Mouse (Mus musculus): ENCODE measurements around the gene Tmem123. TPM values are rescaled to one million over a fixed set of nuclear protein-coding genes. Genes with fewer than 3 reads are reported as not detected.

Gene Tmem123
- polyA plus RNA-seq, 1 experiment from 2014 or later: 95.8 TPM

DNA sequence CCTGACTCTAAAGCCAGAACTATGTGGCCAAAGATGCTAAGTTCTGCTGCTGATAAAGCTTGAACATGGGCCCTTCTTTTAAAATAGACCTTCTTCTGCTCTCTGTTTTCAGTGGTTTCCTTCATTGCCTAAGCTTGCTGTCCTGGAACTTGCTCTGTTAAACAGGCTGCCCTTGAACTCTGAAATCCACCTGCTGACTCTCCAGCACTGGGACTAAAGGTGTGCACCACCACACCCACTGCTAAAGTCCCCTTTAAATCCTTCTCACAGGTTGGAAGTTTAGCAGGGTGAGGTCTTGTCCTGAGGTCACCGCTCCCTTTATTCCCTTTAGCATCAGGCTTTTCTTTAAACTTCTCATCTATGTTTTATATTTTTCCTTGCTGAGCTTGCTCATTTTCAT, 13.1 kb downstream of the Tmem123 start:
- Histone ChIP-seq H3K36me3 (ENCODE audit: control insufficient read depth, insufficient read depth, low read length) (0 out of 2 replicates have a peak, but pooled peaks cover 4% of the 10 kb centered on the region), H3K4me3 (ENCODE audit: low read depth, low read length) (no peak overlapping the region), H3K9me3 (ENCODE audit: control insufficient read depth, low read length) (no peaks in the 10 kb centered on the region), H3K4me2 (ENCODE audit: low read depth, severe bottlenecking) (no peak overlapping the region), H3K27ac (replicated peaks; ENCODE audit: low read depth, low read length) (no peak overlapping the region), H3K9ac (ENCODE audit: low read length) (no peak overlapping the region), H3K4me1 (ENCODE audit: control insufficient read depth, insufficient read depth, low read length) (no peaks in the 10 kb centered on the region), H3K27me3 (ENCODE audit: control insufficient read depth, insufficient read depth, low read length) (no peaks in the 10 kb centered on the region)
- ATAC-seq (ENCODE audit: insufficient number of reproducible peaks, low FRiP score, low TSS enrichment, low read depth): no peak
- 100% methylated on average over 1 of the region's 1 CpGs for WGBS
- DNase-seq (ENCODE audit: low spot score): no peak

DNA sequence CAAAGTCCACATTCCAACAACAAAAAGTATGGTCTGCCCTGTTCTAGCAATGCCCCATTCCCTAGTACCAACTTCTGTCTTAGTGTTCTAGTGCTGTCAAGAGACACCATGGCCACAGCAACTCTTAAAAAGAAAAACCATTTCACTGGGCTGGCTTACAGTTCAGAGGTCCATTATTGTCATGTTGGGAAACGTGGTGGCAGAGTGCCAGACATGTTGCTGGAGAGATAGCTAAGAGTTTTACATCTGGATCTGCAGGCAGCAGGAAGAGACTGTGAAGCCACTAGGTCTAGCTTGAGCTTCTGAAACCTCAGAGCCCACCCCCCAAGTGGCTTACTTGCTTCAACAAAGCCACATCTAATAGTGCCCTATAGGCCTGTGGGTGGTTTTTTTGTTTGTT, 13.8 kb downstream of the Tmem123 start:
- Histone ChIP-seq H3K4me3 (ENCODE audit: low read depth, low read length) (no peak overlapping the region), H3K4me2 (ENCODE audit: low read depth, severe bottlenecking) (no peak overlapping the region), H3K36me3 (ENCODE audit: control insufficient read depth, insufficient read depth, low read length) (0 out of 2 replicates have a peak, but pooled peaks cover 2% of the 10 kb centered on the region), H3K27me3 (ENCODE audit: control insufficient read depth, insufficient read depth, low read length) (no peaks in the 10 kb centered on the region), H3K9me3 (ENCODE audit: control insufficient read depth, low read length) (no peaks in the 10 kb centered on the region), H3K4me1 (ENCODE audit: control insufficient read depth, insufficient read depth, low read length) (no peaks in the 10 kb centered on the region), H3K27ac (replicated peaks; ENCODE audit: low read depth, low read length) (no peak overlapping the region), H3K9ac (ENCODE audit: low read length) (no peak overlapping the region)
- ATAC-seq (ENCODE audit: insufficient number of reproducible peaks, low FRiP score, low TSS enrichment, low read depth) (no peak), DNase-seq (ENCODE audit: low spot score) (no peak)
- WGBS: 84% methylated on average over 1 of the region's 1 CpGs

DNA sequence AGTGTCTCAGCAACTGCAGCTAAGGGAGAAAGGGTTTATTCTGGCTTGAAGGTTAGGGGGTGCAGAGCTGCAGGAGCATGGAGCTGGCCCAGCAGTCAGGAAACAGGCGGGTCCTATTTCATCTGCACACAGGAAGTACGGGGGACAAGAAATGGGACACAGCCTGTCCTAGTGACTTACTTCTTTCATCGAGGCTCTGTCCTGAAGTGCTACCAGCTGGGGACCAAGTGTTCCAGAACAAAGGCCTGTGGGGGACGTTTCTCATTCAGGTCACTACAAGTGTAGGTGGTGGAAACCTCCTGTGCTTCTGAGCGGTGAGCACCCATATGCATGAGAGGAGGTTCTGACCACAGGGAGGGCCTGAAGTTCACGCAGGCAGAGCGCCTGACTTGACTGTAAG, 14.9 kb downstream of the Tmem123 start:
- H3K9ac ChIP-seq (ENCODE audit: low read length): no peak overlapping the region
- no peaks in the 10 kb centered on the region for H3K9me3 ChIP-seq (ENCODE audit: control insufficient read depth, low read length)
- no peak for ATAC-seq (ENCODE audit: insufficient number of reproducible peaks, low FRiP score, low TSS enrichment, low read depth)
- H3K4me3 ChIP-seq (ENCODE audit: low read depth, low read length): no peak overlapping the region
- no peak overlapping the region for H3K27ac ChIP-seq (replicated peaks; ENCODE audit: low read depth, low read length)
- 0 out of 2 replicates have a peak, but pooled peaks cover 2% of the 10 kb centered on the region for H3K36me3 ChIP-seq (ENCODE audit: control insufficient read depth, insufficient read depth, low read length)
- no peak overlapping the region for H3K4me2 ChIP-seq (ENCODE audit: low read depth, severe bottlenecking)
- no peaks in the 10 kb centered on the region for H3K27me3 ChIP-seq (ENCODE audit: control insufficient read depth, insufficient read depth, low read length)
- no peaks in the 10 kb centered on the region for H3K4me1 ChIP-seq (ENCODE audit: control insufficient read depth, insufficient read depth, low read length)
- DNase-seq (ENCODE audit: low spot score): no peak
- WGBS: 80% methylated on average over 7 of the region's 7 CpGs

DNA sequence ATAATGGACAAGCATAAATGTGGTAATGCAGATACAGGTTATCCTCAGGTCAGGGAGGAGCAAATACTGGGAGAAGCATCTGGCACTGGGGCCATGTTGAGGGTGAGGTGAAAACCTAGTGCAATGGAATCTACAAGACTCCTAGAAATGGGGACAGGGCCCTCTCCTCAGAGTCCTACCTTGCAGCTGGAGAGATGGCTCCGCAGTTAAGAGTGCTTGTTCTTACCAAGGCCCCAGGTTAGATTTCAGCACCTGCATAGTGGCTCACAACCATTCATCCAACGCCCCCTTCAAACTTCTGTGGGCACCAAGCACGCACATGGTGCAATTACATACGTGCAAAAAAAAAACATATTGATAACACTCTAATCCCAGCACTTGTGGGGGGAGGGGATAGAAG, 15.9 kb downstream of the Tmem123 start:
- Histone ChIP-seq H3K9me3 (ENCODE audit: control insufficient read depth, low read length) (no peaks in the 10 kb centered on the region), H3K4me2 (ENCODE audit: low read depth, severe bottlenecking) (no peak overlapping the region), H3K9ac (ENCODE audit: low read length) (no peak overlapping the region), H3K4me1 (ENCODE audit: control insufficient read depth, insufficient read depth, low read length) (no peaks in the 10 kb centered on the region), H3K4me3 (ENCODE audit: low read depth, low read length) (no peak overlapping the region), H3K27me3 (ENCODE audit: control insufficient read depth, insufficient read depth, low read length) (no peaks in the 10 kb centered on the region), H3K36me3 (ENCODE audit: control insufficient read depth, insufficient read depth, low read length) (0 out of 2 replicates have a peak, but pooled peaks cover 2% of the 10 kb centered on the region), H3K27ac (replicated peaks; ENCODE audit: low read depth, low read length) (no peak overlapping the region)
- DNase-seq (ENCODE audit: low spot score) (no peak), ATAC-seq (ENCODE audit: insufficient number of reproducible peaks, low FRiP score, low TSS enrichment, low read depth) (no peak)
- WGBS: 93% methylated on average over 4 of the region's 4 CpGs

DNA sequence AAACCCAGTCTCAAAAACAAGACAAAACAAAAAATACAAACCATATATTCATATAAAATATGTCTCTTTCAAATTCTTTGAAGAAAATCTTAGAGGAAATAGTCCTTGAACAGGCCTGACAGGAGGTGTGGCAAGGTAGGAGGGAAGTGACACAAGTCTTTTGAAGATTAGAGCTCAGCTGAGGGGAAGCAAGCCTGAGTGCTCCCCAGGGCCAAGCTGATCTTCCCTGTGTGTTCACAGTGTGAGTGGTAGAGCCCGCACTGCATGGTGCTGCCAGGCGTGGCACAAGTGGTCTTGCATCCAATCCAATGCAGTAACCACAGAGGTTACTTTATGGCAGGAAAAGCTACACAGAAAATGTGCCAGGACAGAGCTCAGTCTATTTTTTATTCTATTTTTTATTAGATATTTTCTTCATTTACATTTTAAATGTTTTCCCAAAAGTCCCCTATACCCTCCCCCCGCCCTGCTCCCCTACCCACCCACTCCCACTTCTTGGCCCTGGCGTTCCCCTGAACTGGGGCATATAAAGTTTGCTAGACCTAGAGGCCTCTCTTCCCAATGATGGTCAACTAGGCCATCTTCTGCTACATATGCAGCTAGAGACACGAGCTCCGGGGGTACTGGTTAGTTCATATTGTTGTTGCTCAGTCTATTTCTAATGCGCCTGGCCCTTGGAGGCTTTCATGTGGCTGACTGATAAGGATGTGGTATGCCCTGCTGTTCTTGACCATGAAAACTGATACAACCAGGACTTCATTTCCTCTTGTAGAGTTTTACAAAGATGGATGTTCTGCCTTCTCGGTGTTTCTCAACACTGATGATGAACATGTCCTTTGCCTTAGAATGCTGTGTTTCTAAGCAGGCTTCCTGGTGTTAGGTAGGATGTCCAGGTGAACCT, 16.7 kb downstream of the Tmem123 start:
- H3K36me3 ChIP-seq (ENCODE audit: control insufficient read depth, insufficient read depth, low read length): 0 out of 2 replicates have a peak, but pooled peaks cover 2% of the 10 kb centered on the region
- DNase-seq (ENCODE audit: low spot score): no peak
- ATAC-seq (ENCODE audit: insufficient number of reproducible peaks, low FRiP score, low TSS enrichment, low read depth): no peak
- no peak overlapping the region for H3K4me2 ChIP-seq (ENCODE audit: low read depth, severe bottlenecking)
- H3K9me3 ChIP-seq (ENCODE audit: control insufficient read depth, low read length): no peaks in the 10 kb centered on the region
- no peak overlapping the region for H3K27ac ChIP-seq (replicated peaks; ENCODE audit: low read depth, low read length)
- no peak overlapping the region for H3K4me3 ChIP-seq (ENCODE audit: low read depth, low read length)
- no peaks in the 10 kb centered on the region for H3K4me1 ChIP-seq (ENCODE audit: control insufficient read depth, insufficient read depth, low read length)
- H3K27me3 ChIP-seq (ENCODE audit: control insufficient read depth, insufficient read depth, low read length): no peaks in the 10 kb centered on the region
- 89% methylated on average over 8 of the region's 8 CpGs for WGBS
- H3K9ac ChIP-seq (ENCODE audit: low read length): no peak overlapping the region

DNA sequence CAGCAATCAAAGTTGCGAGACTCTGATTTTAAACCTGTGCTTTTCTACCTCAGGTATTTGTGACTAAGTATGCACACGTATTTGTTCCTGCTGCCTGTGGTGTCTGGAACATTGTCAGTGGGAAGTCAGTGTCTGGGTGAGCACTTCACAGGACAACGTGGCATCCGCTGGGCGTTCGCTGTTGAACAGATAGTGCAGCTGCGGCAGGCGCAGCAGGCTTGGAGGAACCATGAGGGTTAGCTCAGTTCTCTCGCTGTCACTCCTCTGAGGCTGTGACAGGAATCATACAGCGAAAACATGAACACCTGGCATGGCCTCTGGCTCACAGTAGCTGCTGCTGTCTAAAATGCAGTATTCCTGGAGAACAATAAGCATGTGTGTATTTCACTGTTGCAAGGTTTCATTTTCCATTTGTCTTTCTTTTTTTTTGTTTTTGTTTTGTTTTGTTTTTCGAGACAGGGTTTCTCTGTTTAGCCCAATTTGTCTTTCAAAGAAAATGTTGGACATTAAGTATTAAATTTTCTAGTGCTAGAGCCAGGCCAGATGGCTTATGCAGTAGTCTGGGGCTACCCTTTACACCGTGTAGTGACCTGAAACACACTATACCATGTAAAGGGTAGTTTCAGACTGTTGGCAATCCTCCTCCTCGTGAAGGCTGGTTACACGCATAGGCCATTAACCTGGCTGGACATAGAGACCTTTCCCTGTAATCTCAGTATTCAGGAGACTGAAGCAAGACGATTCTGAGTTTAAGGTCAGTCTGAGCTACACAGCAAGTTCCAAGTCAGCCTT, 20.2 kb downstream of the Tmem123 start:
- no peaks in the 10 kb centered on the region for H3K9me3 ChIP-seq (ENCODE audit: control insufficient read depth, low read length)
- H3K36me3 ChIP-seq (ENCODE audit: control insufficient read depth, insufficient read depth, low read length): 0 out of 2 replicates have a peak, but pooled peaks cover 2% of the 10 kb centered on the region
- no peak overlapping the region for H3K9ac ChIP-seq (ENCODE audit: low read length)
- H3K27ac ChIP-seq (replicated peaks; ENCODE audit: low read depth, low read length): no peak overlapping the region
- DNase-seq (ENCODE audit: low spot score) (no peak), ATAC-seq (ENCODE audit: insufficient number of reproducible peaks, low FRiP score, low TSS enrichment, low read depth) (0 out of 2 replicates have a peak, but pooled peaks have one; percentile 28)
- no peaks in the 10 kb centered on the region for H3K27me3 ChIP-seq (ENCODE audit: control insufficient read depth, insufficient read depth, low read length)
- no peaks in the 10 kb centered on the region for H3K4me1 ChIP-seq (ENCODE audit: control insufficient read depth, insufficient read depth, low read length)
- H3K4me2 ChIP-seq (ENCODE audit: low read depth, severe bottlenecking): no peak overlapping the region
- 89% methylated on average over 15 of the region's 15 CpGs for WGBS
- no peak overlapping the region for H3K4me3 ChIP-seq (ENCODE audit: low read depth, low read length)

DNA sequence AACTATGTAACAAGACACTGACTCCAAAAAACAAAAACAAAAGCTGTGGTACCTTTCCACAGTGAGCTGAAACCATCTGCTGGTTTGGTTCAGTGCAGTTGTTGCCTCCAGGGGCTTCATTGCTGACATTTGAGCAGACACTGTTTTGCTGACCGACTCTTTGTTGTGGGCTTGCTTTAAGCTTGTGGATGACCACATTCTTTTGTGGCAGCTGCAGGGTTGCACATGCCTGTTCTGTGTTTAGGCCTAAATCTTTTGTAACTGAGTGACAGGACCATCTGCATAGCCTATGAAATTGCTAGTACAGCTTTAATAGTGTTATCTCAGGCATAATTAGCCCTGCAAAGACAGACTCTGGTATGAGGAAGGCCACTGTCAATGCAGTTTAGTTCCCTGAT, 20.8 kb downstream of the Tmem123 start:
- no peaks in the 10 kb centered on the region for H3K9me3 ChIP-seq (ENCODE audit: control insufficient read depth, low read length)
- 65% methylated on average over 1 of the region's 1 CpGs for WGBS
- no peak overlapping the region for H3K27ac ChIP-seq (replicated peaks; ENCODE audit: low read depth, low read length)
- H3K4me2 ChIP-seq (ENCODE audit: low read depth, severe bottlenecking): no peak overlapping the region
- ATAC-seq (ENCODE audit: insufficient number of reproducible peaks, low FRiP score, low TSS enrichment, low read depth) (0 out of 2 replicates have a peak, but pooled peaks have one; percentile 29), DNase-seq (ENCODE audit: low spot score) (no peak)
- H3K4me3 ChIP-seq (ENCODE audit: low read depth, low read length): no peak overlapping the region
- 0 out of 2 replicates have a peak, but pooled peaks cover 2% of the 10 kb centered on the region for H3K36me3 ChIP-seq (ENCODE audit: control insufficient read depth, insufficient read depth, low read length)
- H3K4me1 ChIP-seq (ENCODE audit: control insufficient read depth, insufficient read depth, low read length): no peaks in the 10 kb centered on the region
- no peaks in the 10 kb centered on the region for H3K27me3 ChIP-seq (ENCODE audit: control insufficient read depth, insufficient read depth, low read length)
- no peak overlapping the region for H3K9ac ChIP-seq (ENCODE audit: low read length)

DNA sequence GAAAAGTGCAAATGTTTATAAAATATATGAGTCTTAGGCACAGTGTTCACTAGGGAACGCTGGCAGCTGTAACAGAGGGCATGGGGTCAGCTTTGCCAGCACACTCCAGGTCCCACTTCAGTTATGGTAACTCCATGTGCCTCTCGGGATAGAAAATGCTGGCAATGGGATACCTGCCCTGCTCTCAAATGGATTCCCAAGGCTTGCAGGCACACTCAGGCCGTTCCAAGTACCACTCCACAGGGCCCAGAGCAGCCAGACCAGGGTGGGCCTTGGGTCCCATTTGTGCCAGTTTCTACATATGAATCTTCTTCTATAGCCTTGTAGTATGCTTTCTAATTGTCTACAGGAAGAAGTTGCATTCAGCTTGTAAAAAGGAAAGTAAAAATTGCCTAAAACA, 21.6 kb downstream of the Tmem123 start:
- H3K4me3 ChIP-seq (ENCODE audit: low read depth, low read length): no peak overlapping the region
- no peaks in the 10 kb centered on the region for H3K4me1 ChIP-seq (ENCODE audit: control insufficient read depth, insufficient read depth, low read length)
- no peak overlapping the region for H3K9ac ChIP-seq (ENCODE audit: low read length)
- H3K36me3 ChIP-seq (ENCODE audit: control insufficient read depth, insufficient read depth, low read length): 0 out of 2 replicates have a peak, but pooled peaks cover 2% of the 10 kb centered on the region
- 85% methylated on average over 3 of the region's 3 CpGs for WGBS
- no peak overlapping the region for H3K4me2 ChIP-seq (ENCODE audit: low read depth, severe bottlenecking)
- H3K27me3 ChIP-seq (ENCODE audit: control insufficient read depth, insufficient read depth, low read length): no peaks in the 10 kb centered on the region
- DNase-seq (ENCODE audit: low spot score): no peak
- H3K9me3 ChIP-seq (ENCODE audit: control insufficient read depth, low read length): no peaks in the 10 kb centered on the region
- H3K27ac ChIP-seq (replicated peaks; ENCODE audit: low read depth, low read length): no peak overlapping the region; the same call in 1 of the 2 replicates
- ATAC-seq (ENCODE audit: insufficient number of reproducible peaks, low FRiP score, low TSS enrichment, low read depth): no peak

Measured in limb, embryonic 11.5 days (tissue).